Mouse (Mus musculus) lung, postnatal 0 days (tissue): ENCODE results near the gene Tspan9. TPM values are rescaled to one million over a fixed set of nuclear protein-coding genes. Genes with fewer than 3 reads are reported as not detected.
A peak's percentile ranks its signal among the peaks of the same experiment; 100 is the strongest.

Source experiments
- ATAC-seq: fragments of 200-750 bp; cut with Nextera tagmentation; 2 replicates; pipeline ENCODE4 v1.8.0; 2017; ENCODE audit warnings: moderate library complexity
- DNase-seq: peaks from one replicate; pipeline ENCODE4 v3.0.0-alpha.2; 2016; ENCODE audit warnings: low spot score
- H3K27ac ChIP-seq: fragments of 300-500 bp; sonication (generic); 2 replicates; pipeline ENCODE4 v1.5.1; 2014; ENCODE audit warnings: antibody characterized with exemption, mild to moderate bottlenecking, low read length, mixed read lengths
- H3K27me3 ChIP-seq: fragments of 300-500 bp; sonication (generic); replicated peaks from 2 replicates; pipeline ENCODE4 v1.6.1; 2014; ENCODE audit warnings: low read length, mixed read lengths; ENCODE audit not compliant: insufficient read depth
- H3K36me3 ChIP-seq: fragments of 300-500 bp; sonication (generic); 2 replicates; pipeline ENCODE4 v1.6.1; 2014; ENCODE audit warnings: low read length, mixed read lengths; ENCODE audit not compliant: insufficient read depth
- H3K4me1 ChIP-seq: fragments of 300-500 bp; sonication (generic); 2 replicates; pipeline ENCODE4 v1.6.1; 2014; ENCODE audit warnings: antibody characterized with exemption, low read depth, low read length, mixed read lengths; ENCODE audit not compliant: insufficient read depth
- H3K4me2 ChIP-seq: fragments of 300-500 bp; sonication (generic); replicated peaks from 2 replicates; pipeline ENCODE4 v1.6.1; 2014; ENCODE audit warnings: low read depth, mild to moderate bottlenecking, low read length, moderate library complexity, mixed read lengths
- H3K4me3 ChIP-seq: fragments of 300-500 bp; sonication (generic); 2 replicates; pipeline ENCODE4 v1.5.1; 2014; ENCODE audit warnings: low read depth, low read length
- H3K9ac ChIP-seq: fragments of 300-500 bp; sonication (generic); replicated peaks from 2 replicates; pipeline ENCODE4 v1.6.1; 2014; ENCODE audit warnings: low read depth, mild to moderate bottlenecking
- H3K9me3 ChIP-seq: fragments of 300-500 bp; sonication (generic); 2 replicates; pipeline ENCODE4 v1.6.1; 2016; ENCODE audit warnings: low read length, mixed read lengths
- CTCF ChIP-seq: IDR thresholded peaks from 2 replicates; pipeline ENCODE4 v1.5.1; 2016; ENCODE audit warnings: antibody characterized with exemption, mild to moderate bottlenecking
- EP300 ChIP-seq: IDR thresholded peaks from 2 replicates; pipeline ENCODE4 v1.6.1; 2016; ENCODE audit warnings: antibody characterized with exemption, mild to moderate bottlenecking, control low read depth
- WGBS: fragments of 180-500 bp; shearing (Covaris S2); extraction: QIAGEN DNeasy Blood & Tissue Kit; methylation state at CpG from one replicate; pipeline ENCODE4 v1.1.7; 2014; 5-methylcytosine and 5-hydroxymethylcytosine counted together
- polyA plus RNA-seq: library from polyadenylated mRNA; unstranded; fragments of >200 nt; fragmentation: Nextera tagmentation; extraction: Ambion mirVana; gene quantifications from 2 replicates; pipeline ENCODE4 v1.2.1, GENCODE M21; 2015

Tspan9 gene
- polyA plus RNA-seq, 1 experiment from 2014 or later = 136 TPM

GRCm38 (mm10) chr6:127973553-127973952 lies 169.8 kb downstream of the Tspan9 start:
- 61% methylated on average over 6 of the region's 6 CpGs for WGBS
- Histone ChIP-seq H3K9ac (no peak overlapping the region), H3K27me3 (no peaks in the 10 kb centered on the region), H3K36me3 (no peaks in the 10 kb centered on the region), H3K27ac (no peak overlapping the region), H3K9me3 (no peaks in the 10 kb centered on the region), H3K4me2 (no peak overlapping the region), H3K4me1 (no peaks in the 10 kb centered on the region), H3K4me3 (no peak overlapping the region)
- DNase-seq (no peak), ATAC-seq (no peak)
- TF ChIP-seq CTCF = no peak
- TF ChIP-seq EP300 = no peak

- whole genome bisulfite sequencing = 76% methylated on average over 5 of the region's 5 CpGs
- ATAC-seq = no peak
- Histone ChIP-seq H3K9me3 (no peaks in the 10 kb centered on the region), H3K4me3 (no peak overlapping the region), H3K36me3 (no peaks in the 10 kb centered on the region), H3K27ac (no peak overlapping the region), H3K9ac (no peak overlapping the region), H3K4me1 (no peaks in the 10 kb centered on the region), H3K27me3 (no peaks in the 10 kb centered on the region), H3K4me2 (no peak overlapping the region)
- TF ChIP-seq CTCF (no peak), EP300 (no peak)
- no peak for DNase-seq
Measured at GRCm38 (mm10) chr6:127971931-127972330, 171.5 kb downstream of the Tspan9 start.

- H3K27me3 ChIP-seq = no peaks in the 10 kb centered on the region
- H3K9ac ChIP-seq = no peak overlapping the region
- peaks cover 4% of the 10 kb centered on the region; the same call in 1 of the 2 replicates for H3K36me3 ChIP-seq
- WGBS = 53% methylated on average over 5 of the region's 5 CpGs
- no peak overlapping the region for H3K4me2 ChIP-seq
- TF ChIP-seq CTCF (no peak), EP300 (no peak)
- H3K4me1 ChIP-seq = no peaks in the 10 kb centered on the region
- ATAC-seq (no peak), DNase-seq (no peak)
- H3K9me3 ChIP-seq = no peaks in the 10 kb centered on the region
- H3K27ac ChIP-seq = no peak overlapping the region
- no peak overlapping the region for H3K4me3 ChIP-seq
Measured at GRCm38 (mm10) chr6:127970848-127971247, 172.5 kb downstream of the Tspan9 start.

GRCm38 (mm10) chr6:127970120-127970519 lies 173.3 kb downstream of the Tspan9 start:
- H3K9me3 ChIP-seq = no peaks in the 10 kb centered on the region
- ATAC-seq (peak; percentile 57), DNase-seq (peak; percentile 84)
- no peak overlapping the region for H3K4me3 ChIP-seq
- TF ChIP-seq CTCF (peak; percentile 98), EP300 (no peak)
- no peak overlapping the region for H3K9ac ChIP-seq
- H3K27ac ChIP-seq = no peak overlapping the region
- no peak overlapping the region for H3K4me2 ChIP-seq
- peaks cover 12% of the 10 kb centered on the region; the same call in 1 of the 2 replicates for H3K36me3 ChIP-seq
- no peaks in the 10 kb centered on the region for H3K27me3 ChIP-seq
- 6% methylated on average over 7 of the region's 7 CpGs for WGBS
- H3K4me1 ChIP-seq = no peaks in the 10 kb centered on the region

GRCm38 (mm10) chr6:127969709-127970108 lies 173.7 kb downstream of the Tspan9 start:
- Histone ChIP-seq H3K4me2 (no peak overlapping the region), H3K27me3 (no peaks in the 10 kb centered on the region), H3K27ac (no peak overlapping the region), H3K4me1 (no peaks in the 10 kb centered on the region), H3K4me3 (no peak overlapping the region), H3K9me3 (no peaks in the 10 kb centered on the region), H3K36me3 (peaks cover 16% of the 10 kb centered on the region; the same call in 1 of the 2 replicates), H3K9ac (no peak overlapping the region)
- DNase-seq (no peak), ATAC-seq (no peak)
- 71% methylated on average over 7 of the region's 7 CpGs for WGBS
- no peak for TF ChIP-seq EP300
- TF ChIP-seq CTCF = no peak

- no peak for ATAC-seq
- no peak overlapping the region for H3K4me2 ChIP-seq
- H3K9me3 ChIP-seq = no peaks in the 10 kb centered on the region
- H3K27ac ChIP-seq = no peak overlapping the region
- H3K27me3 ChIP-seq = no peaks in the 10 kb centered on the region
- H3K9ac ChIP-seq = no peak overlapping the region
- TF ChIP-seq EP300 = no peak
- TF ChIP-seq CTCF = peak; percentile 49
- DNase-seq = no peak
- no peaks in the 10 kb centered on the region for H3K4me1 ChIP-seq
- peaks cover 27% of the 10 kb centered on the region; the same call in 1 of the 2 replicates for H3K36me3 ChIP-seq
- no peak overlapping the region for H3K4me3 ChIP-seq
- 57% methylated on average over 8 of the region's 8 CpGs for WGBS
Measured at GRCm38 (mm10) chr6:127965497-127965896, 177.9 kb downstream of the Tspan9 start.

GRCm38 (mm10) chr6:127960203-127960602 lies 183.2 kb downstream of the Tspan9 start:
- no peak overlapping the region for H3K4me2 ChIP-seq
- ATAC-seq = no peak
- 83% methylated on average over 1 of the region's 1 CpGs for WGBS
- H3K4me3 ChIP-seq = no peak overlapping the region
- H3K9ac ChIP-seq = no peak overlapping the region
- no peak for TF ChIP-seq CTCF
- no peak for TF ChIP-seq EP300
- H3K27ac ChIP-seq = no peak overlapping the region
- no peaks in the 10 kb centered on the region for H3K9me3 ChIP-seq
- no peak for DNase-seq
- no peaks in the 10 kb centered on the region for H3K27me3 ChIP-seq
- no peaks in the 10 kb centered on the region for H3K4me1 ChIP-seq
- H3K36me3 ChIP-seq = peaks cover 17% of the 10 kb centered on the region; the same call in 1 of the 2 replicates
